Mouse (Mus musculus) embryo, embryonic 11.5 days (tissue): ENCODE data around the gene Rpa2.
"Not testable (repeated sequence)": the region's sequence is repeated elsewhere in the genome, so short reads cannot be mapped to it uniquely, and the experiment has no call there.

Experiments used
- DNase-seq: peaks from one replicate; pipeline ENCODE4 v3.0.0-alpha.2; 2012; ENCODE audit warnings: low read depth, low spot score

Gene Rpa2

DNA sequence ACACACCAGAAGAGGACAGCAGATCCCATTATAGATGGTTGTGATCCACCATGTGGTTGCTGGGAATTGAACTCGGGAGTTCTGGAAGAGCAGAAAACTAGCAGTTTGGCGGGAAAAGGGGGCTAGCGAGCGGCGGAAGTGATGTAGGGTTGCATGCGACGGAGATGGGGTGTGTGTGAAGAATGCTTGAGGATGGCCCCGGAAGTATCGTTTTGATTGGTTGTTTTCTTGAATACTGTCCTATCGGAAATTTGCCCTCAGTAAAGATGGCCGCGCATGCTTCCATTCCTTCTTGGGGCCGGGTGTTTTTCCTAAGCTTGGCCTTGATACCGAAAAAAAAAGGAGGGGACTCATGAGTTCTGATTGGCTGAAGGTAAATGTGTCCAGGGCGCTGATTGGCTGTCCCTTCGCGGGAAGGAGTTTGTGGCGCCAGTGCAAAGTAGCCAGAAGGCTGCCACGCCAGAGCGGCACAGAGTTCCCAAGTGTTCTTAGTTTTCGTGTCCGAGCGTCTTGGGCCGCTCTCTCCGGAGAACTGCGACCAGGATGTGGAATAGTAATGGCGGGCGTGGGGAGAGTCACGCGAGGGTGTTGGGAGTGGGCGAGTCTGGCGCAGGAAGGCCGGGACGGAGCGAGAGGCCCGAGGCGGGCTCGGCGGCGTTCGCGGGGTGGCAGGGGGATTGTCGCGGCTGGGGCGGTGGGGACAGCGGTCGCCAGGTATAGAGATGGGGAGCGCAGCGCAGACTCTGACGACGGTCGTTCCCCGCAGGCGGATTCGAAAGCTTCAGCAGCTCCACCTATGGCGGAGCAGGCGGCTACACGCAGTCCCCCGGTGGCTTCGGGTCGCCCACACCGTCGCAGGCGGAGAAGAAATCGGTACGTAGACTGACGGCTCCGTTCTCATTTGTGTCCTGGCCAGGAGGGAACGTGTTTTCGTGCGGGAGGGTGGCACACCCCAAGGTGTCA is at the start of gene Rpa2:
Gene Rpa2 (plus strand): TSS at position 419 of the 963 bp plus-strand sequence.
- peak; percentile 100 for DNase-seq

DNA sequence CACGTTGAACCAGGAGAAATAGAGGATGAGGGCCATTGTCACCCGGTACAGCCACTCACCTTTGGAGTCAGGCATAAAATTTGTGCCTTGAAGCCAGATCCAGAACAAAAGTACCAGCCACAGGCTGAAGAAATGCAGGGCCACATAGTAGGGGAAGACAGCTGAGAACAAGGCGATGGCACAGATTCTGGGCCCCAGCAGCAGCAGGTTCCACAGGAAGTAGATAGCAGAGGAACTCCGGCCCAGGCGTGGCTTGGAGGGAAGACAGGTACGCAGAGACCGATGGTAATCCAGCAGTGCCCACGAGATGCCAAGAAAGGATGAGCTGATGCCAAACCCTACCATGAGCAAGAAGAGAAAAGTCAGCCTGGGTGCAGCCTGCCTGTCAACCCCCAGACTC is 39.9 kb upstream of the Rpa2 start:
- no peak for DNase-seq

DNA sequence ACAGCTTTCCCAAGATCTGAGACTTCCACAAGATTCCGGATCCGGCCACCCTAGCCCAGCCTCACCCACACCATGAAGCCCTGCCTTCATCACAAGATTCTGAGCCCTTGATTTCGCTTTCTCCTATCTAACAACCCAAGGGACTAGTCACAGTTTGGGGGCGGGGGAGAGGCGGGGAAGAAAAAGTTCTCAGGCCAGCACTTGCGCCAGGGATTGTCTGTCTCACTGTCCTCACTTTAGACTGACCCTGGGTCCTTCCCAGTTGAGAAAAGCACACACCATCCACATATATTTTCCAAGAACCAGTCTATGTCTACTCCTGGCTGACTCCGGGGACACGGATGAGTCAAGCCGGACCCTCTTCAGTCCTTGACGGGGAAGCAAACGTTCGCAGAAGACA is 36.5 kb upstream of the Rpa2 start:
- no peak for DNase-seq

DNA sequence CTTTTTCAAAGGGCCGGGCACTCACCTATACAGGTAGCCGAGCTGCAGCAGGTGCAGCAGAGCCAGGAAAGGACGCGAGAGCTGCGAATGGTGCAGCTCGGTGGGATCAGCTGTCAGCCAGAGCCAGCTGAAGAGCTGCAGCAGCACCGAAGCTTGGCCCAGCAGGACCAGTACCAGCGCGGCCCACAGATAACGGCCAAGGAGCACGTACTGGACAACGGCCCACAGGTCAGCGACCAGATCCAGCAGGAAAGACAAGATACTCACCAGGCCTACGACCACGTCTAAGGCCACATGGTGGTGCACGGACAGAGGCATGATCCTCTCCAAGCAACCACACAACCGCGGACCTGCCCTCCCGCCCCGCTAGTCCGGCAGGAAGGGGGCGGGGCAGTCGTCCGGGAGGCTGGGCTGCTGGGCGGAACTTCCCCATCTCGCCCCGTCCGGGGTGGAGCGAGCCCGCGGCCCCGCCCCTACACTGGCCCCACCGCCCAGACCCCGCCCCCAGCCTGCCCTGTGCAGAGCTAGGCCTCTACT is 35.9 kb upstream of the Rpa2 start, which contains the start of gene Xkr8:
Gene Xkr8 (minus strand): TSS at position 399 of the 537 bp plus-strand sequence.
- DNase-seq, result peak; percentile 79

DNA sequence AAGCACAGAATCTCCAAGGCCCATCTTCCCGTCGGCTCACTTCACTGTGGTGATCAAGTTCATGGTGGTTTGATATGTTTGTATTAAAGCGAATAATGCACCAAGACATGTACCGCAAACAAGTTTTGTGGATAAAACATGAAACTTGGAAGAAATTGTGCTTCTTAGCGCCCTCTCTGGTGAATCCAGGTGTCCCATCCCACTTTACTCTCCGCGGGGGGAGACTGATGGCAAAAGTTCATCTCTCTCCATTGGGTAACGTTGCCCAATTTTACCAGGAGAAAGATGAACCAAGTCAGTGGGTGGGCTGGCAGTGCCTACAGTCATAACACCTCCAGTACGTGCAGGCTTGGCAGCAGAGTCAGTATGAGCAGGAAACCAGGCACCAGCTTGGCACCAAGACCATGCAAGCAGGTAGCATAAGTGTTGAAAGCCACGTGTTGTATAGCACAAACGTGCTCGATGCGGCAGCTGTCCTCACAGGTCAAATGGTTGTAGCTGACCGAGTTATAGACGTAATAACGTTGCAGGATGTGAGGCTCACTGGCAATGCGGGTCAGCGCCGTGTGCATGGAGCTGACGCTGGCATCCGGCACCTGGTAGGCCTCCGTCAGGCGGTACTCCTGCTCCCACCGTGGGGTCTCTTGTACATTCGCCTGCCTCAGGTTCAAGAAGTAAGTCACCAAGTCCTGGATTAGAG is 34.9 kb upstream of the Rpa2 start:
- DNase-seq, result no peak

DNA sequence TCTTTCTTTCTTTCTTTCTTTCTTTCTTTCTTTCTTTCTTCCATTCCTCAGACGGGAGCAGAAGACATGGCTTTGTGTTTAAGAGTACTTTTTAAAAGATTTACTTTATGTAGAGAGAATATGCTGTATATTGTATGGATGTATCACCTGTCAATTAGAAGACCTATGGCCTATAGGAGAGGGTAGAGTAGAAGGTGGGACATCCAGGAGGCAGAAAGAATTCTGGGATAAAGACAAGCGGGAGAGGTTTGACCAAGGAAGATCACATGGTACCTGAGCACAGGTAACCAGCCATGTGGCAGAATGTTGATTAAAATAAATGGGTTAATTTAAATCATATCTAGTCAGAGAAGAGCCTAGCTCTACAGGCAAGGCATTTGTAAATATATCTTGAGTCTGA is 33.4 kb upstream of the Rpa2 start:
- no peak for DNase-seq

DNA sequence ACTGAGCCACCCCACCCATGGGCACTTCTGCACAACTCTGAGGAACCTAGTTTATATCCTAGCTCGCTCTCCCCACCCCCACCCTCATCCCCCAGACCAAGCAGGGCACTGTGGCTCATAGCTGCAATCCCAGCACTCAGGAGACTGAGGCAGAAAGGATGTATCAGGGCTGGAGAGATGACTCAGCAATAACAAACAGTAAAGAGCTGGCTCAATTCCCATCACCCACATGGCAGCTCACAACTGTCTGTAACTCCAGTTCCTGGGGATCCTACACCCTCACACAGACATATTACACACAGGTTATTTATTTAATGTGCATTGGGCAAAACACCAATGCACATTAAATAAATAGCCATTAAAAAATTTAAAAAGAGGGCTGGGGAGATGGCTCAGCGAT is 32.7 kb upstream of the Rpa2 start:
- DNase-seq, result no peak

DNA sequence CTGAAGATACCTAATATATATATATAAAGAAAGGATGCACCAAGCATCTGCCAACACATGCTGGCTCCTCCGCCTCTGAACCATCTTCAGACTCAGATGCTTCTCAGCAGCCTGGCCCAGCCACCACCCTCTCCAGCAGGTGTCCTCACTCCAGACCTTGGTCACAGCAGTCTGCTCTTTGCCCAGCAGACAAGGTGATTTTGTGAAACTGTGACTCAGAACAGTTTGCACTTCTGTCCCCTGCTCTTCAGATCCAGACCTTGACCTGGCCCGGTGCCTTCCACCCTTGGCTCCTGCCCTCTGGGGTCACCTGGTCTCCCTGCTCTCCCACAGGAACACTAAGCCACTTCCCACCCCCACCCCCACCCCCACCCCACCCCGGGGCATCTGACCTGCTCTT is 32.2 kb upstream of the Rpa2 start:
- DNase-seq, result no peak

DNA sequence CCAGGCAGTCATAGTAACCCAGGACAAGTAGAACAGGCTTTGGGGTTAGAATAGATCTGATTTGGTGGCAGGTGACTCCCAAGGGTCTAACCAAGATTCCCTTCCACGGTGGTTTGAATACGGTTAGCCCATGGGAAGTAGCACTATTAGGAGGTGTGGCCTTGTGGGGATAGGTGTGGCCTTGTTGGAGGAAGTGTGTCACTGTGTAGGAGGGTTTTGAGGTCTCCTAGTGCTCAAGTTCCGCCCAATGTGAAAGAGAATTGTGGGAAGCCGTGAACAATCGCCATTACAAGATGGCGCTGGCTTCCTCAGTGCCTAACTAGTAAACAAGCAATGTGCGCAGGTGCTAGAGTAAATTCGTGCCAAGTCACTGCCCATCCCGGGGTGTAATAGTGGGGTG is 31.0 kb upstream of the Rpa2 start:
- DNase-seq, result not testable (repeated sequence)

DNA sequence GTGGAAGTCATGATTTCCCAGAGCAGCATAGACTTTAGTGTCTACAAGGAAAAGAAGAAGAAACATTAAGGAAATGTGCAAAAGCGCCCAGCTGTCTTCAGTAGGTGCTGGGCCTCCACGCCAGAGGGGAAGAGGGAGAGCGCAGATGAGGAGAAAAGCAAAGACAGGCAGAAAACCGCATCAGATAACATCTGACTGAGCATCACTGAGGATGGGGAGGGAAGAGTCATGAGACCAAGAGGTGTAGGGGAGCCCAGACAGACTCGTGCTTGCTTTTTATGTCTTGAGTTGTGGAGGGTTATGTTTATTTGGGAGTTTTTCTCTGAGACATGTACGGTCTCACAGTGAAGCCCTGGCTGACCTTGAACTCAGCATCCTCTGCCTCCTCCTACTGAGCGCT is 26.6 kb upstream of the Rpa2 start:
- no peak for DNase-seq

DNA sequence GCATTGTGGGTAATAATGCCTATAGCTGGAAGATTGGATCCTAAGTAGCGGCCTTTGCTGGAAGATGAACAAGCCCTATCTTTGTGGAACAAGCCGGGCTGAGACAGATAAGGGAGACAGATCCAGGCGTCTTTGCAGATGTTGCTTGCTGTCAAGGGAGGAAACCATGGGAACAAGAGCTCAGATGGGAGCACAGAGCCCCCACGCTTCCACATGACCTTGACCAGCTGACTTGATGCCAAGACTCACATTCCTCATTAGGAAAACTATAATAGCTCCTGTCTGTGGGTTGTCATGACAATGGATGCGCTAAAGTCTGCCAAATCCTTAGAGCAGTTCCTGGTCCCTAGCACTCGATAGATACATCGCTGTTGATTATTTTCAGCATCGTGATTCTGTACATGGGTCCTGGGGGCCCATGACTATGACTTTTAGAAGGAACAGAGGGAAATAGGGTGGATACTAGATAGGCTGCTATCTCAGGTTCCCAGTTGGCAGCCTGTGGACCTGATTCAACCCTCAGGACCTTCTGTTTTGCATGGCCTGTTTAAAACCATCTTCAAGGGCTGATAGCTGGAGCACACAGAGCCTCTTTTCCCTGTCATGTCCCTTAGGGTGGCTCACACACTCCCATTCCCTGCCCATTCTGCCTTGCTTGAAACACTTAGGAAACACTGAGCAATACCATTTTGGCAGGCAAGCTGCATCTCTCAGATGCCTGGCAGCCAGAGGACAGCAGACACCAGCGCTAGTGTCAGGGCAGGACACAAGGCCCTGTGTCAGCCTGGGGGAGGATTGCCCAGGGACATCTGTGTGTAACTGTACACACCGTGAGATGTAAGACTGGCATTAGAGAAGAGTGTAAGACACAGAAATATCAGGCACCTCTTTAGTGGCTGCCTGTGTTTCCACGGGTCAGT is 23.9 kb upstream of the Rpa2 start:
- no peak for DNase-seq

DNA sequence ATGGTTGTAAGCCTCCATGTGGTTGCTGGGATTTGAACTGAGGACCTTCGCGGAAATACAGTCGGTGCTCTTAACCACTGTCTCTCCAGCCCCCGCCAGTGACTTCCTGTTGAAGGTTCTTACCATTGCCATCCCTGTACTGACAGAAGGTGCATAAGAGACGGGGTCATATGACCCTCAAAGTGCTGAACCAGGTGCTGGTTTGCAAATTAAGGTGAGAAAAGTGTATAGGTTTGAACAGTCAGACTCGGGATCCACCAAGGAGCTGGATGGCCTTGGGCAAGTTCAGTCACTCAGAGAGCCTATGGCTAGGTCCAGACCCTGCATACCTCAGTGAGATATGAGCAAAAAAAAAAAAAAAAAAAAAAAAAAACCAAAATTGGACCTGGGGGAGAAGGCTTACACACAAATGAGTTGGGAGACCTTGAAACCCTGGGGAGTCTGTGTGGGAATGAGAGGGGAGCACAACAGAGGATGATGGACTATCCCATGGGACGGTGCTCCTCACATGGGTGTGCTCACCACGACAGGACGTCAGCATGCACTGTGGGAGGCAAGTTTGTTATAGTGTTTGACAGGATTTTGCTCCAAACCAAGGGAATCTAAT is 21.1 kb upstream of the Rpa2 start:
- DNase-seq, result no peak

DNA sequence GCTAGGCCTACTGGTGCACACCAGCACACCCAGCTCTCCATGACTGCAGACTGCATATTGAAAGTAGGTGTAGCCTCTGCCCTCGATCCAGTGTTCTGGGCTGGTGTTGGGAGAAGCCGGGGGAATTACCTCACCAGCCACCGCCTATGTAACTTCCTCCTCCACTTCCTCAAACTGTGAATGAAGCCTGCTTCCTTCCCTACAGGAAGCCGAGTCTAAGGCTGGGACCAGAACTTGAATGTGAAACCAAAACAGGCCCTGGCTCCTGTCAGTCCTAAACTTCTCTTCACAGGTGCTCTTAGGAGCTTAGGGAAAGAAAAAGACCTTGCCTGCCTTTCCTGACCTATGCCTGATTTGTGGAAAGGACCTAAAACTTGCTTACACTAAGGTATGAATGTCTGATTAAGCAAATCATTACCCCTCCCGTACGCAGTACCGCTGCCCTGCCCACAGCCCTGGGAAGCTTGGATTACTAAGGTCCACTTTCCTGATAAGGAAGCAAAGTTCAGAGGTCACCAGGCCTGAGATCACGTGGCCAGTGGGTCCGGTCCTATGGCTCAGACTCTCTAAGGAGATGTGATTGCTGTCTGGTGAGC is 20.4 kb upstream of the Rpa2 start:
- DNase-seq, result no peak

DNA sequence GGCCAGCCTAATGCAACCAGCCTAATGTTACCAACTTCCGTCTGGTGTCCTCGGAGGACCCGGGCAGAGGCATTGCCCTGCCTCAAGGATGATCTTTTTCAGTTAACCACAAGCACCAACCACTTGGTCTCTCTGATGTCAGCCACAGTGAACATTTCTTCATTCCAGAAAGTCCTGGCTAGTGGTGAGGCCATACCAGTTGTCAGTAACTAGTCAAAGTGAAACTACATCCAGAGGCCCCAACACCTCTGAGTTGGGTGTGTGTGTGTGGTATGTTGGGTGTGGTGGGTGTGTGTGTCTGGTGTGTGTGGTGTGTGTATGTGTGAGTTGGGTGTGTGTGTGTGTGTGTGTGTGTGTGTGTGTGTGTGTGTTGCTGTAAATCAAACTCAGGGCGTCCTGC is 19.4 kb upstream of the Rpa2 start:
- no peak for DNase-seq

DNA sequence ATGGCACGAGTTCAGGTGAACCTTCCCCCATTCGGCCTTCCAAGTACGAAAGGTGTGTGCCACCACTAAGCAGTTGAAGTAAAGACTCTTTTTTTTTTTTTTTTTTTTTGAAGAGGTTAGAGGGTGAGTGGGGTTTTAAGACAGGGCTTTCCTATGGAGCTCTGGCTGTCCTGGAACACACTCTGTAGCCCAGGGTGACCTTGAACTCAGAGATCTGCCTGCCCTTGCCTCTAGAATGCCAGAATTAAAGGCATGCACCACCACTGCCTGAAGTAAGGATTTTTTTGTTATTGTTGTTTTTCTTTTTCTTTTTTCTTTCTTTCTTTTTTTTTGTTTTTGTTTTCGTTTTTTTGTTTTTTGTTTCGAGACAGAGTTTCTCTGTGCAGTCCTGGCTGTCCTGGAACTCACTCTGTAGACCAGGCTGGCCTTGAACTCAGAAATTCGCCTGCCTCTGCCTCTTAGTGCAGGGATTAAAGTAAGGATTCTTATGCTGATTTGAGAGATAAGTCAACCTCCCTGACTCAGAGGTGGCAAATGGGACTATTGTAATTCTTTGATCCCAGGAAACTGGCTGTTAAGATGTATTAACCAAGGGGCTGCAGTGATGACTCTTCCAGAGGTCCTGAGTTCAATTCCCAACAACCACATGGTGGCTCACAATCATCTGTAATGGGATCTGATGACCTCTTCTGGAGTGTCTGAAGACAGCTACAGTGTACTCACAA is 18.7 kb upstream of the Rpa2 start:
- no peak for DNase-seq

DNA sequence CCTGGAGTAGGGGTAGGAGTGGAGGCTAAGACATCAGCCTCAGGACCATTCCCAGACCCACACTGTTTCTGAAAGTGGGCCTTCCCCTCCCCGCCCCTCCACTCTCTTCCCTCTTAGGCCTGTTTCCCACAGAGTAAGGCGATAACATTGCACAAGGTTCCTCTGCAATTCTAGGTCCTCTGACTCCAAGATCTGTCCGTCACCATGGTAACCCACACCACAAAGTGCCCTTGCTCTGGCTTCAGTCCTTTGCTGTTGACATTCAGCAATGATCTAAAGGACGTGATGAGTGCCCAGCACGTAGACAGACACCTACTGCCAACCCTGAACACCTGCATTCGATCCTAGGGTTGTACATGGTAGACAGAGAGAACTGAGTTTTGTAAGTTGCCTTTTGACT is 15.1 kb upstream of the Rpa2 start:
- DNase-seq, result no peak

DNA sequence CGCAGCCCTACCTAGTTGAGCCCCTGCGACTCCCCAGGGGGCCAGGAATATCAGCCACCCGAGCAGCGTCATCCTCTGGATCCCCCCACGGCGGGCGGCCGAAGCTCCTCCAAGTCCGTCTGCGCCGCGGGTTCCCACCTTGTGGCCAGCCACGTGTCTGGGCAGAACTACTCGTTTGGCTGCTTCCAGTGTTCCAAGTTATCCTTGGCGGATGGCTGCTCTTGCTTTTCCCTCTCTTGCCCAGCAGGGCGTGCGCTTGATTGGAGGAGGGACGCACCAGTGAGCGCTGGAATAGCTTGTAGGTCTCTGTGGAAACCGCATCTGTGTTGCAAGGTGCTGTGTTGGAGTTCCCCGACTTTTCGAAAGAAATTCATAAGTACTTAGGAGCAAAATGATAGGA is 11.2 kb upstream of the Rpa2 start, which contains the start of gene Smpdl3b:
Gene Smpdl3b (minus strand): TSS at position 279 of the 400 bp plus-strand sequence.
- peak; percentile 62 for DNase-seq

DNA sequence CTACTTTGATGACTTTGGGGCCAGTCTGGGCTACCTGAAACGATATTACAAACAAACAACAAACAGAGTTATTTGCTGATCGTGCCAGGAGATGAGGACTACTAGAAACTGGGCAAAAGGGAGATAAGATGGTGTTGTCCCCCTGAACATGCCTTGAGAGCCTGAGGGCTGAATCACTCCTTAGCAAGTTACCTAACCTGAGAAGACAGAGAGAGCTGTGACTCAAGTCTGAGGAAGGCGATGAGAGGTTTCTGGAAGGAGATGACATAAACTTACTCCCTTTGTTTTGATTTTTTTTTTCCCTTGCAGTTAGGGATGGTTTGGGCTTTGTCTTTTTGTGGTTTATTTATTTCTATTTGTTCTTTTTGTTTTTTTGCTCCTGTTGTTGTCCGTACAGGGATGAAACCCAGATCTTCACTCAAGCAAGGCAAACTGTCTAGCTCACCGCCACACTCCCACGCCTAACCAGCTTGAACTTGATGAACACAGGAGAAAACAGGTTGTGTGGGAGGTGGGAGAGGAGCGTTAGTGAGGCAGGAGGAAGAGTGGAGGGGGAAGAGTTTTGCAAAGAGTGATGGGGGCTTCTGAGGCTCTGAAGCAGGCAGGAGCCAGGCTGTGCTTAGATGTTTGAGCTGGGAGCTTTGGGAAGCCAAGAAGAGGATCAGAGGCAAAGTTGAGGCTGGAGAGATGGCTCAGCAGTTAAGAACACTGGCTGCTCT is 10.3 kb upstream of the Rpa2 start:
- DNase-seq, result no peak

DNA sequence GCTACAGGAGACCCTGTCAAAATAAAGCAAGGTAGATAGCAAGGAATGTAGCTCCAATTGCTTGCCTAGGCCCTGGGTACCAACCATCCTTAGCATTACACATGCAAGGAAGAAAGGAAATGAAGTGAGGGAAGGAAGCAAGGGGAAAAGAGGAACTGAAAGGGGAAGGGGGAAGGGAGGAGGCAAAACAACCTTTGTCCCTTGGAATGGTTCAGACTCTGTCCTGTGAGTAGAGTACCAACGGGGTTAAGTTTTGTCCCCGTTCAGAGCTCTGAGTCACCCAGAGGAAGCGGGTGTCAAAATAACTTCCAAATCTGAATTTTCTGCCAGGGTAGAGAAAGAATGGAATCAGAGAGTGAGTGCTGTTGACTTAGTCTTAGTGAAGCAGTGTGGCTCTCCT is 7.8 kb upstream of the Rpa2 start:
- no peak for DNase-seq
